Mouse (Mus musculus) inflammation-experienced regulatory T-cells, adult 6 months (primary cell): ENCODE data around the gene Mcrip2. TPM values are rescaled to one million over a fixed set of nuclear protein-coding genes. Genes with fewer than 3 reads are reported as not detected.

Experiments used
- ATAC-seq: one replicate; pipeline ENCODE4 v1.8.0; 2017
- polyA plus RNA-seq, 3 experiments: library from polyadenylated mRNA; unstranded; fragments of 100-300 nt; shearing (Covaris generic); gene quantifications; one replicate each; pipeline ENCODE4 v1.2.1; 2017

Gene Mcrip2
- polyA plus RNA-seq, result 1 to 10 TPM; 2.5 to 3.9 (median 3.5) TPM

DNA sequence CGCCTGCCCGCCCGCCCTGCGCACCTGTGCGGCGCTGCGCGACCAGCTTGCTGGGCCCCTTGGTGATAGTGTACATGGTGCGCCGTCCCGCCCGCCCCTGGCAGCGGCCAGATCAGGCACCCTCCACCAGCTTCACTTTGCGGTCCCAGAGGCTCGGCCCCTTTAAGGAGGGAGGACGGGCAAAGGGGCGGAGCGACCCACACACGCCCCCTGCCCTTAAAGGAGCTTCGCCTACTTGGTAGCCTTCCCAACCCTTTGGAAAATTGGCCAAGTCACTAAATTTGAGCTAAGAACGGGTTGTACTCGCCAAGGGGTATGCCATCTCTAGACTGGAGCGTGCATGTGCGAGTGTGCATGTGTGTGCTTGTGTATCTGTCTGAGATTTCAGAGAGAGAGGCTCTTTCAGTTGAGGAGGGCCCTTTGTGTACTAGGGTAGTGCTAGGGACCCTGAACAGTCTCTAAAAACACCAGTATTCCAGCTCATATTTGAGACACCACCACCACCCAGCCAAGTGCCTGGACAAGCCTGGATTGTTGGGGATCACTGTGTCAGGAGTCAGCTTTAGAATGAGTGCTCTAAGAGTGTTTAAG lies at the start of gene Mcrip2:
TSS of gene Mcrip2 (minus strand) at position 164 of the 591 bp plus-strand sequence.
- ATAC-seq, result peak; percentile 81

- no peak for ATAC-seq
Measured at GRCm38 (mm10) chr17:25918037-25918750, 49.6 kb upstream of the Mcrip2 start.

DNA sequence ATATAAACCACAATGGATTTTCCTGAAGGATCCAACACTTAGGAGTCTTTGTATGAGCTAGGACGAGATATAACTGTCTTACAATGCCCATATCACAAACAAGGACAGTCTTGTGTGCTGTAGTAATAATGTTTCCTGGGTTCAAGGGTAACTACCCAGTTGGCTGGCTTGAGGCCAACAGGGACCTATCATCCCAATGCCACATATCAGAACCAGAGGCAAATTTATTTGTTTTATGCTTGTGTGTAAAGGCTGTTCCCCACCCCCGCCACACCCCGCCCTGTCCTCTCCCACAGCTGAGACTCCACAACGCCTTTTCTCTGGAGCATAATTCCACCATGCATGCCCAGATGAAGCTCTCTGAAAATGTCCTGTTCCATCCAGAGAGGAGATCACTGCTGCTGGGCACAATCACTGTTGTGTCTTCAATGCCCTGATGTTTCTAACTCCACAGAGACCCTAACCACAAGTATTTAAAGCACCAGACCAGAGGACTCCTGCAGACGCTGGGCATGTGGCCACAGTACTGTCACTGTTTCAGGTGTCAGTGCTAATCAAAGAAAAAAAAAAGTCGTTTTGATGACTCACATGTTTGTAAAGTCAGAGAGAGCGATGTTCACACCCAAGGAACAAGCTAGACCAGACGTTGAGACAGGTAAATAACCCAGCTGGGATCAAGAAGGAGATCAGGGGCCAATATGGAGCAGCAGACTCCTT lies 48.5 kb upstream of the Mcrip2 start:
- ATAC-seq, result no peak

DNA sequence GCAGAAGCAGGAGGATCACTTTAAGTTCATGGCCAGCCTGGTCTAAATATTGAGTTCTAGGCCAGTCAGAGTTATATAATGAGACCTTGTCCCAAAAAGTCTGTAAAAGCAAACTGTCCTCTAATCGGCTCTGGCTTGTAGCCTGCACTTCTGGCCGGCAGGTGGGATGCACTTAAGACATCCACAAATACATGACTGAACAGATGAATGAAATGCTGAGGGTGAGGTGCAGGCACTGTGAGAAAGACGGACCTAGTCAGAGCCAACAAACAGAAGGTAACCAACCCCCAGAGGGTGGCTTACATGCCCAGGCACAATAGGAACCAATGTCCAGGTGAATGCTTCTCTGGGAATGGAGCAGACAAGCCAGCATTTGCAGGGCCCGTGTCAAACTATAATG lies 45.7 kb upstream of the Mcrip2 start:
- ATAC-seq, result no peak

DNA sequence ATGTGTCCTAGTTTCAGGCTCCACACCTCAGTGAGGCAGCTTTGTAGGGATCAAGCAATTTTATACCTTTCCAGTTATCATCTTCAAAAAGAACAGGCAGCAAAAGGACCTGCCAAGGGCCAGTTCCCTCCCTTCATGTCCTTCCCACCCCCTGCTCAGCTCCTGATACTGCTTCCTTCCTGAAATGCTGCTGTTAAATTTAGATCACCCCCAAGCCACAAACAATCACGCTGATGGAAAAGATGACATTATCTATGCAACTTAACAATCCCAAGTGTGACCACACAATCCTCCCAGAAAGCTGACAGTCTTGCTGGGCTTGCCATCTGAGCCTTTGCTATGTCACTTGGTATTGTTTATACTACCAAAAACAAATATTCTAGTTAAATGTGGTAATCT lies 45.3 kb upstream of the Mcrip2 start:
- ATAC-seq, result no peak

- ATAC-seq, result no peak
Measured at GRCm38 (mm10) chr17:25913186-25913876, 44.8 kb upstream of the Mcrip2 start.

DNA sequence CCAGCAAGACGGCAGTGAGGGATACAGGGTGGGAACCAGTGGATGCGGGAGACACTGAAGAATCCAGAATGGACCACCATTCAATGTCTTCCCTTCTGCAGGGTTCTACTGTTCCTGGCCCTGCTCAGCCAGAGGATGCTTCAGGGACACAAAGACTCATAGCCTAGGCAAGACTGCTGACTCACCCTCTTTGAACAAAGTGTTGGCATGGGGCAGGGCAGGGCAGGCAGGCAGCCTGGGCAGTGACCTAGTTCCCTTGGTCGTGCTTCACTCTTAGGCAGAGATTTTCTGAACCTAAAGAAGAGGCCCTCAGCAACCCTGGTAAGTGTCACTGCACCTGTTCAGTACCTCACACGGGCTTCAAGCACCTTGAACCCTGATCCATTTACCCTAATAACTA lies 43.3 kb upstream of the Mcrip2 start:
- no peak for ATAC-seq

DNA sequence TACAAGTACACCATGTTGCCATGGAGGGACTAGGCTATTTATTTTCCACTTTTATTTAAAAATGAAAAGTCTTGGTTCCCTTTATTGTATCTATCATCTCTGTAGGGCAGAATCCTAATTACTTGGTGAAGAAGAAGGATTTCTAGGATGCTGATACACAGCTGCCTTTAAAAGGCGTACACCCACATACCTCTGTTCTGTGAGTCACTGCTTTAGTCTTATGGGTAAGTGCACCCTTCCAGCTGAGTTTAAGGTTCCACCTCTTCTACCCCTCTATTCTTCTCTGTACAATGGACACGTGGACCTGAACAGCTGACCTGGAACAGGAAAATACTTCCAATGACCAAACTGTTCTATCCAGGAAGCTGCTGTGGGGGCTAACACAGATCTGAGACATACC lies 39.1 kb upstream of the Mcrip2 start:
- ATAC-seq, result no peak

GRCm38 (mm10) chr17:25903061-25903460 lies 34.5 kb upstream of the Mcrip2 start:
- no peak for ATAC-seq

- ATAC-seq, result no peak
Measured at GRCm38 (mm10) chr17:25900193-25900592, 31.6 kb upstream of the Mcrip2 start.

GRCm38 (mm10) chr17:25895891-25896290 lies 27.3 kb upstream of the Mcrip2 start:
- no peak for ATAC-seq

GRCm38 (mm10) chr17:25895415-25895814 lies 26.9 kb upstream of the Mcrip2 start:
- no peak for ATAC-seq

DNA sequence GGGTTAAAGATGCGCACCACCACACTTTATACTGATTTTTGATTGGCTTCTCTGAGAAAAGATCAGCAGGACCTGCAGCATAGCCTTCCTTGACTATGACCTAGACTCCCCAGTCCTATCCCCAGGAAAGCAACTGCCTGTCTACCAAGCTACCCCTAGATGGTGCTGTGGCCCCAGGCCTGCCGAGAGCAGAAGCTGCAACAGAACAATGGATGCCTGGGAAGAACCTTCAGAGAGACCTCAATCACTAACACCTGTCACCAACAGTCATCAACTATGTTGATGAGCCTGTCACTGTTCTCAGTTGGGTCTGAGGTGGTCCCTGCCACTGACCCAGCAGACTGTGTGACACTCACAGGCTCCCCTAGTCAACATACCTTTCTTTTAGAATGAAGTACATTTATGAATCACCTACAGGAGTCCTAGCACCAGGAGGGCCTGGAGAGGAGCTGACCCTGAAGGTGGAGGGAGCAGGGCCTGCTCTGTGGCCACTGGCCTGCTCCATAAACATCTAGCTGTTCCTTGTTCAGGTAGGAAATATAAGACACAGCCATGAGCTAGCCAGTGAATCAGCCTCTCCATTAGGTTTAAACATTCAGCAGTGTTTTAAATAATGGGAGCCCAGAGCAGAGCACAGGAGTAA lies 25.5 kb upstream of the Mcrip2 start:
- ATAC-seq, result peak; percentile 71

DNA sequence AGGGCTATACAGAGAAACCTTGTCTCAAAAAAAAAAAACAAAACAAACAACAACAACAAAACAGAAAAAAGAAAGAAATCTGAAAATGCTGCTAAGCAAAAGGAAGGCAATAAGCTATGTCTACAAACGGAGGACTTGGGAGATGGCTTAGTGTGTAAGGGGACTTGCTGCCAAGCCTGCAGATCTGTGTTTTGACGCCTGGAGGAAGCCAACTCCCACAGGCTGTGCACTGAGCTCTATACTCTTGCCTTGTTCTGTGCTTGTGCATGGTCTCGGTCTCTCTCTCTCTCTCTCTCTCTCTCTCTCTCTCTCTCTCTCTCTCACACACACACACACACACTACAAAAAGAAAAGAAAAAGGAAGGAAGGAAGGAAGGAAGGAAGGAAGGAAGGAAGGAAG lies 20.3 kb upstream of the Mcrip2 start:
- ATAC-seq, result no peak

DNA sequence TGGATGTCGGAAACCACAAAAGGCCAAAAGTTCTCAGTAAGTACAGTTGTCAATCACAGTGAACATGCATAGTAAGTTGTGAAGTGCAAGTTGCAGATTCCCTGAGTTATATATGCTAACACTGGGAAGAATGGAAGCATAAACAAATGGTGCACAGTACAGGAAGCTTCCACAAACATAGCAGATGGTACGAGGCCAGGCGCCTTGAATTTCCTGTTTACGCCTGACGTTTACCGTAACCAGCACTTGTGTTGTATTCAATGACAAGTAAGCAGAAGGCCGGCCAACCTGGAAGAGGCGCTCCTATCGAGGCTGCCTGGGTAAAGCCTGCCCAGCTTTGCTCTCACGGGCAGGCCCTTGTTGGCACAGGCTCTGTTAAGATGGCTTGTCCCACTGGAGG lies 18.9 kb upstream of the Mcrip2 start:
- no peak for ATAC-seq

DNA sequence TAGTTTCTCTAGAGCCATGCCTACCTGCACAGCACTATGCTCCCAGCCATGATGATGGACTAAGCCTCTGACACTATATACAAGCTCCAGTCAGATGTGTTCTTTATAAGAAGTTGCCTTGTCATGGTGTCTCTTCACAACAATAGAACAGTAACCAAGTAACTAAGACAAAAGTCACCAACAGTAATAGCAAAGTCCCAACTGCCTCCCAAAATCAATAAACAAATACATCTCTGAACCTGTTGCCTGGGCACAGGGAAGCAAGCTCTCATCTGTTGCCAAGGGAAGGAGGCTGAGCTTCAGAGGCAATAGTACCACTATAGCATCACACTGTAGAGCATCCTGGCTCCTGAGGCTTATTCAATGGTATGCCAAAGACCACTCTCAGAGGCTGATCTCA lies 18.2 kb upstream of the Mcrip2 start:
- no peak for ATAC-seq

- ATAC-seq, result no peak
Measured at GRCm38 (mm10) chr17:25885636-25886035, 17.1 kb upstream of the Mcrip2 start.

GRCm38 (mm10) chr17:25883824-25884223 lies 15.3 kb upstream of the Mcrip2 start:
- no peak for ATAC-seq

DNA sequence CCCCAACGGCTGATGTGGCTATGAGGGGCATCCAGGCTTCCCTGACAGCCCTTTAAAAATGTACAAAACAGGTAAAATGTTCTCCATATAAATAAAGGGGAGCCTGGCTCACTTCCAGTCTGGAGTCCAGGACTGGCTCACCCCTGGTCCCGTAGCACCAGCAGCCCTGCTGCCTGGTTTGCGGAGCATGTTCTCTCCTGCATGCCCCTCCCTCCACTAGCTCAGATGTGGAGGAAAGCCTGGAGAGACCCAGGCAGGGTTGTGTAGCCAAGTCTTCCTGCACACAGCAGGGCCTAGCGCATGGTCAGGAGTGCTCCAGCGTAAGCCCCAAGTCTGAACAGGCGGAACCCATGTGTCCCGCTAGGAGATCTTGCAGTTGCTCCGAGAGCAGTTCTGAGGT lies 14.7 kb upstream of the Mcrip2 start:
- ATAC-seq, result no peak

- no peak for ATAC-seq
Measured at GRCm38 (mm10) chr17:25882306-25882705, 13.7 kb upstream of the Mcrip2 start.

DNA sequence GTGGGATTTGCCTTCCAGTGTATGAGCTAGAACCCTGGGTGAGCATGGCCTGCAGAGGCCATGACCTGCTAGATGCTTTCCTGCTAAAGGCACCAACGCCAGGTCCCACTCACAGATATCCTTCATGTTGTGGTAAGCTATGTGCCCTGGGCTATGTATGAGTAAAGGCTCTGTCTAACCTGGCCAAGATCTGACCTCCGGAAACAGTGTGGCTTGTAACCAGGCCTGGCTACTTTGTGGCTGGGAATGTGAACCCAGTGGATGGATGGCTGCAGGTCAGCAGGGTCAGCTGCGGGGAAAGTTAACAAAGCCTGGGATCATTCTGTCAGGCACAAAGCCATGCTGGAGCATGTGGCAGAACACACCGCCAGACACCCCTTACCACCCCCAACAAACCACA lies 13.1 kb upstream of the Mcrip2 start:
- ATAC-seq, result no peak

DNA sequence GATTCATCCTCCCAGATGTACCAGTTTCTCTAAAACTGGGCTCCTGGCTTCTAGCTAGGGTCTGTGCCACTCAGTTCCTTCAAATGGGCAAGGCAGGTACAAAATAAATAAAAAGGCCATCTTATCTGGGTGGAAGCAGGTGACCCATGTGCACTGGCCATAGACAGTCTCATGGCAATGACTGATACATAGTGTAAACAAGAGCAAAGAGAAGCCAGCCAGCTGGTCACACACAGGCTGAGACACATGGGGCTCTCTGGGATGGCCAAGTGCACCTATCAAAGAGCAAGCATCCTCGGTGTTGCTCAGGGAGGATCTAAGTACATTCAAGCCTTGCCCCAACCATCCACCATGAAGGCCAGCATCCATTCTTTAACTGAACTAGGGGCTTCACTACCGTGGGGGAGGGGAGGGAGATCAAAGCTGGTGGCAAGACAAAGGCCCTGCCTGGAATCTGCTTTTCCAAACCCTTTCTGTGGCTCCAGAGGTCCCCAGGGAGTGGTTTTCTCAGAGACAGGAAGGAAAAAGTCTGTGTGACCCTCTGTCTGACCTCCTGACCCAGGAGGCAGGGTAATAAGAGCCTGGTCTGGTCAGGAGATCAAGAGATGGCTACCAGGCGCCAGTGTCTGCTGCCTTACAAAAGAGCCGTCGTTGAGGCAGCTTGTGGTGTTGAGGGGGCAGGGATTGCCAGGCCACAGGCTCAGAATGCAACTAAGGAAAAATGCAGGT lies 12.5 kb upstream of the Mcrip2 start:
- ATAC-seq, result no peak
